Mouse (Mus musculus): ENCODE measurements around the gene Cmc1.

DNA sequence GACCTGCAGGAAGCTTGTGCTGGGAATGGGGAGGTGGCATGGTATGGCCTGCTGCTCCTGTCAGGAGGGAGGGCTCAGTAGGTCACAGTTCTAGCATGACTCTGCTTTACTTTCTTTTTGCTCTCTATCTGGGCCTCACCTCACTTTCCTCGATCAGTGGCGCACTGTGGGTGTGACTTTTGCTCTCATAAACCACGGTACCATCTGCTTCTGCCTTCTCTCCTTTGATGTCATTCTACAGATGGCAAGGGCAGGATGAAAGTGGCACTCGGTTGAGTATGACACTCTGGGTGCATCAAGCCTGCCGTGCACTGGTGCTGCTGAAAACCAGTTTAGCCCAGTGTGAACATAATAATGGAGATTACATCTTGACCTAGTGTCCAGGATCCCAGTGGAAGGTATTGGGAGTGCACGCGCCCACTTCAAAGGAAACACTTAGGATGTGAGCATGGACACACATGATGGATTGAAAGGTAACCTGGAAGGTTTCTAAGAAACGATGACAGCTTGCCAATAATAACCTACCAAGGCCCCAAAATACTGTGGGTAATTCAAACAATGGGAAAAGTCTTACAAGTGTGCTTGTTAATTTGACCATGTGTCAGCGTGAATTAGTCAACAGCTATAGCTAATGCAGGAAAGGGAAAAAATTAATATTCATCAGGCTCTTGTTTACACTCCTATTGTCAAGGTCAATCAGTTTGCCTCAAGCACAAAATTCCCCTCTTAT is 46.8 kb upstream of the Cmc1 start:
- TF ChIP-seq SRF (IDR thresholded peaks at IDR 0.05; ENCODE audit: control insufficient read depth, insufficient read length, low read depth) (no peak), MAX (IDR thresholded peaks at IDR 0.05; ENCODE audit: low read depth) (no peak), E2F4 (IDR thresholded peaks at IDR 0.05; ENCODE audit: insufficient read depth) (no peak)

Data from myocyte (in vitro differentiated cells).